Mouse (Mus musculus) forebrain, embryonic 13.5 days (tissue): ENCODE data around the gene Tmem243. TPM values are rescaled to one million over a fixed set of nuclear protein-coding genes. Genes with fewer than 3 reads are reported as not detected.

Experiments
- ATAC-seq: fragments of 200-750 bp; cut with Nextera tagmentation; 2 replicates; pipeline ENCODE4 v1.8.0; 2017
- H3K27ac ChIP-seq: fragments of 300-500 bp; sonication (generic); 2 replicates; pipeline ENCODE4 v1.5.1; 2015; ENCODE audit warnings: inconsistent platforms, mild to moderate bottlenecking, moderate library complexity
- H3K27me3 ChIP-seq: fragments of 300-500 bp; sonication (generic); 2 replicates; pipeline ENCODE4 v1.6.1; 2015; ENCODE audit warnings: mild to moderate bottlenecking, inconsistent platforms
- H3K36me3 ChIP-seq: fragments of 300-500 bp; sonication (generic); 2 replicates; pipeline ENCODE4 v1.6.1; 2015; ENCODE audit warnings: mild to moderate bottlenecking, inconsistent platforms; ENCODE audit not compliant: poor library complexity, severe bottlenecking
- H3K4me1 ChIP-seq: fragments of 300-500 bp; sonication (generic); 2 replicates; pipeline ENCODE4 v1.6.1; 2015; ENCODE audit warnings: inconsistent platforms
- H3K4me2 ChIP-seq: fragments of 300-500 bp; sonication (generic); 2 replicates; pipeline ENCODE4 v1.6.1; 2015; ENCODE audit warnings: inconsistent platforms, mild to moderate bottlenecking, moderate library complexity
- H3K4me3 ChIP-seq: fragments of 300-500 bp; sonication (generic); 2 replicates; pipeline ENCODE4 v1.5.1; 2015; ENCODE audit warnings: mild to moderate bottlenecking, inconsistent platforms
- H3K9ac ChIP-seq: fragments of 300-500 bp; sonication (generic); 2 replicates; pipeline ENCODE4 v1.6.1; 2015; ENCODE audit warnings: mild to moderate bottlenecking, inconsistent platforms
- H3K9me3 ChIP-seq: fragments of 300-500 bp; sonication (generic); replicated peaks from 2 replicates; pipeline ENCODE4 v1.6.1; 2016; ENCODE audit warnings: inconsistent platforms
- WGBS: fragments of 180-500 bp; shearing (Covaris S2); methylation state at CpG from one replicate; pipeline ENCODE4 v1.1.7; 2015; 5-methylcytosine and 5-hydroxymethylcytosine counted together
- polyA plus RNA-seq: library from polyadenylated mRNA; unstranded; fragments of >200 nt; fragmentation: Nextera tagmentation; extraction: Ambion mirVana; gene quantifications from 2 replicates; pipeline ENCODE4 v1.2.1, GENCODE M21; 2015

The Tmem243 gene
- polyA plus RNA-seq: 18.4 and 19.6 TPM in 2 replicates

DNA sequence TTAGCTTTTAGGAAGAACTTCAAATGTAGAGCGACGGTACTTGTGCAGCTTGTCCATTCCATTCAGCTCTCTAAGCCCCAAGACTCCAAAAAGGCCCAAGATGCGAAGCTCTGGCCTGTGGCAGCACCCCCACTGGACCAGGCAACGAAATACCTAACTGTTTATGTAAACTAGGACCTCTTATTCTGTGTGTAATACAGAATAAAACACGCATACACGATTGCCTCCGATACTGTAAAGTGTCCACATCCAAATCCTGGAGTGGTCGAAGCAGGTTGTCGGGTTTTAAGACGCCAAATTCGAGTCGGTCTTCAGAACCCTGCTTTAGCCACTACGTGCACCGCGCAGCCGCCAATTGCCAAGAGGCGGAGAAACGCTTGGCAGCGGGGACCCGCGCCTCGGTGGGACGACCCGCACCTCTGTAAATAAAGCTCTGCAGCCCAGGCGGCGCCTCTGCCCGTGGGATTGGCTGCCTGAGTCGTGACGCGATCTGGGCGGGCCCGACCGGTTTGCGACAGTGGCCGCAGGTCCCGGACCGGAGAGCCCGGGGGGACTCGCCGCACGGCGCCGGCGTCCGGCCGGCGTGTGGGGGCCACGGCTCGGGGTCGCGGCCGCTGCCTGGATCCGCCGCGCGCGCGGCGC lies at the start of gene Tmem243:
Tmem243 (plus strand) TSS at position 462 of the 642 bp plus-strand sequence.
- WGBS: 1% methylated on average over 37 of the region's 59 CpGs
- peak within 1 kb of the TSS; percentile 51; the same call in 1 of the 2 replicates for H3K27ac ChIP-seq
- peaks cover 7% of the 10 kb centered on the region for H3K9me3 ChIP-seq
- peak within 1 kb of the TSS; percentile 85 for H3K4me3 ChIP-seq
- H3K9ac ChIP-seq: peak within 1 kb of the TSS; percentile 80
- 0 out of 2 replicates have a peak, but pooled peaks cover 5% of the 10 kb centered on the region for H3K27me3 ChIP-seq
- peaks cover 12% of the 10 kb centered on the region for H3K4me1 ChIP-seq
- peak within 1 kb of the TSS; percentile 74 for H3K4me2 ChIP-seq
- H3K36me3 ChIP-seq: no peaks in the 10 kb centered on the region
- peak; percentile 99 for ATAC-seq

DNA sequence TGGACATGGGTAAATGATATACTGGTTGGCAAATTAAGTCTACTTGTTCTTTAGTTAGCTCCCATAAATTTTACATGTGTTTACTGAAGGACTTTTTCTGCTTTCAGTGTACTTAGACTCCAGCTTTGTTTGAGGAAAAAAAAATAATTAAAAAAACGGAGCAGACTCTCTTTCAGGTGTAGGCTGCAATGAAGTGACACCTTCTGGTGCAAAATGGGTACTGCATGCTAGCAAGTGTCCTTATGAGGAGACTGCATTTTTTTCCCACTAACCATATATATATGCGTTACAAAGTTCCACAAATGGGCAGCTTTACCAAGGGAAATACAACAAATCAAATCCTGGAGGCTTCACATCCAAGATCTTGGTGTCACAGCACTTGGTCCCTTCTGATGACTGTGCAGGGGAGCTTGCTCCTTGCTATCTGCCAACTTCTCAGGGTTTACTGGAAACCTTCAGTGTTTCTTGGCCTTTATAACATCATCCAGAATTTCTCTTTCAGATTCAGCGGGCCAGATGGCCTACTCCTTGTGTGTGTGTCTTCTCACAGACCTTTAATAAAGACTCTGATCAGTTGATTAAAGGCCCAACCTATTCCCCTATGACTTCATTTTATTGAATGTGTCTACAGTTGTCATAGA lies 44.3 kb upstream of the Tmem243 start:
- H3K36me3 ChIP-seq: no peaks in the 10 kb centered on the region
- H3K27ac ChIP-seq: no peak overlapping the region
- WGBS: 27% methylated on average over 3 of the region's 3 CpGs
- H3K9me3 ChIP-seq: no peaks in the 10 kb centered on the region
- H3K4me3 ChIP-seq: no peak overlapping the region
- H3K4me1 ChIP-seq: peaks cover 4% of the 10 kb centered on the region; the same call in 1 of the 2 replicates
- H3K27me3 ChIP-seq: no peaks in the 10 kb centered on the region
- peak; percentile 86 for ATAC-seq
- H3K9ac ChIP-seq: no peak overlapping the region
- no peak overlapping the region for H3K4me2 ChIP-seq

GRCm38 (mm10) chr5:9057277-9057879 lies 43.1 kb upstream of the Tmem243 start:
- Histone ChIP-seq H3K4me1 (peaks cover 4% of the 10 kb centered on the region; the same call in 1 of the 2 replicates), H3K27ac (no peak overlapping the region), H3K4me3 (no peak overlapping the region), H3K27me3 (no peaks in the 10 kb centered on the region), H3K4me2 (no peak overlapping the region), H3K9me3 (no peaks in the 10 kb centered on the region), H3K9ac (no peak overlapping the region), H3K36me3 (no peaks in the 10 kb centered on the region)
- 82% methylated on average over 5 of the region's 5 CpGs for WGBS
- ATAC-seq: no peak

DNA sequence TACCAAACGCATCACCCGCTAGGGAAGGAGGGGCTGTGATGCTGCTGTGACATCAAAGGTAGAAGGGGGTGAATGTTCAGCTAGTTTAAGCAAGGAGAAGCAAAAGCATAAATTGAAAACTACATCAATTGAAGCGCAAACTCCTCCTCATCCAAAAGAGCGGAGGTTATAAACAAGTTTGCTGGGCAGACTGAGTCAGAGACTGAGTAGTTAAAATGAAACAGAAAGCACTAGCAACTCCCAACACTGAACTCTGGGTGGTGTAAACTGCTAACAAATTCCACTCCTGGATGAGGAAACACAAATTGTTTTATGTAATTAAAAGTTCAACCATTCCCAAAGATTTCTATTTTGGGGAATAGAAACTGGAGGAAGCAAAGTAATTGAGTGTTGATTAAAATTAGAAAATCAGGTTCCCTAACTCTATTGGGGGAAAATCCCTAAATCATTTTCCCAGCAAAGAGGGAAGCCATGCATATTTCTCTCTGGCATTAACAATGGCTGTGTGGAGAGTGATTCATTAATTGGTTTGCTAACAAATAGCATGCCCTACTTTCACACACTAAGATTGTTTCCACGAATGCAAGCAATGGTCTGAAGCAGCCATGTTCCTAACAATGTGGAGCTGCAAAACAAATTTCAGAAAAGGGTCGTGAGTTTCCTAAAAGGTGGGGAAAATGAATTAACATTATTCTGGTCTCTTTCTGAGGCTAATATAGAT lies 41.0 kb upstream of the Tmem243 start:
- peak; percentile 34; the same call in 1 of the 2 replicates for ATAC-seq
- H3K27me3 ChIP-seq: no peaks in the 10 kb centered on the region
- no peak overlapping the region for H3K4me3 ChIP-seq
- no peak overlapping the region for H3K4me2 ChIP-seq
- H3K9me3 ChIP-seq: no peaks in the 10 kb centered on the region
- no peak overlapping the region for H3K9ac ChIP-seq
- peaks cover 4% of the 10 kb centered on the region; the same call in 1 of the 2 replicates for H3K4me1 ChIP-seq
- no peak overlapping the region for H3K27ac ChIP-seq
- H3K36me3 ChIP-seq: no peaks in the 10 kb centered on the region
- 58% methylated on average over 6 of the region's 6 CpGs for WGBS

- no peak overlapping the region for H3K4me2 ChIP-seq
- H3K4me3 ChIP-seq: no peak overlapping the region
- H3K9me3 ChIP-seq: no peaks in the 10 kb centered on the region
- H3K4me1 ChIP-seq: peaks cover 4% of the 10 kb centered on the region; the same call in 1 of the 2 replicates
- ATAC-seq: no peak
- no peaks in the 10 kb centered on the region for H3K36me3 ChIP-seq
- H3K27ac ChIP-seq: no peak overlapping the region
- WGBS: 90% methylated on average over 14 of the region's 14 CpGs
- no peaks in the 10 kb centered on the region for H3K27me3 ChIP-seq
- no peak overlapping the region for H3K9ac ChIP-seq
These were observed 40.2 kb upstream of the Tmem243 start for GRCm38 (mm10) chr5:9060228-9060627.

GRCm38 (mm10) chr5:9064217-9064616 lies 36.3 kb upstream of the Tmem243 start:
- Histone ChIP-seq H3K9me3 (no peaks in the 10 kb centered on the region), H3K4me2 (no peak overlapping the region), H3K4me3 (no peak overlapping the region), H3K4me1 (peaks cover 4% of the 10 kb centered on the region; the same call in 1 of the 2 replicates), H3K9ac (no peak overlapping the region), H3K36me3 (no peaks in the 10 kb centered on the region), H3K27me3 (no peaks in the 10 kb centered on the region), H3K27ac (no peak overlapping the region)
- 84% methylated on average over 1 of the region's 1 CpGs for WGBS
- ATAC-seq: no peak

DNA sequence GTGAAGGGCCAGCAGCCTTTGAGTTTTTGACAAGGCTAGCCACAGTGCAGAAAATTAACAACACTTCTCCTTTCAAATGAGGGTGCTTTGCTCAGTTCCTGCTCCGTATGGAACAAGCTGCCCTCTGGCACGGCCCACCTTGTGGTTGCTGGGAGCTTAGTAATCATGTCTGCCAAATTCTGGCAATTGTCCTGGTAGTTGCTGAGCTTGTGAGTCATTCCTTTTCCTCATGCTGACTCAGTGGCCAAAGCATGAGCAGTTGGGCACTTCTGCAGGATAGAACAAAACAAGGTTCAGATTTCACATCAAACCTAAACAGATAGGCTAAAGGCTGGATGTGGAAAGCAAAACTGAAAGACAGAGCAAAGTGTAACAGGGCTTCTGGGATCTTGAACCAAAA lies 31.6 kb upstream of the Tmem243 start:
- WGBS: 49% methylated on average over 2 of the region's 2 CpGs

DNA sequence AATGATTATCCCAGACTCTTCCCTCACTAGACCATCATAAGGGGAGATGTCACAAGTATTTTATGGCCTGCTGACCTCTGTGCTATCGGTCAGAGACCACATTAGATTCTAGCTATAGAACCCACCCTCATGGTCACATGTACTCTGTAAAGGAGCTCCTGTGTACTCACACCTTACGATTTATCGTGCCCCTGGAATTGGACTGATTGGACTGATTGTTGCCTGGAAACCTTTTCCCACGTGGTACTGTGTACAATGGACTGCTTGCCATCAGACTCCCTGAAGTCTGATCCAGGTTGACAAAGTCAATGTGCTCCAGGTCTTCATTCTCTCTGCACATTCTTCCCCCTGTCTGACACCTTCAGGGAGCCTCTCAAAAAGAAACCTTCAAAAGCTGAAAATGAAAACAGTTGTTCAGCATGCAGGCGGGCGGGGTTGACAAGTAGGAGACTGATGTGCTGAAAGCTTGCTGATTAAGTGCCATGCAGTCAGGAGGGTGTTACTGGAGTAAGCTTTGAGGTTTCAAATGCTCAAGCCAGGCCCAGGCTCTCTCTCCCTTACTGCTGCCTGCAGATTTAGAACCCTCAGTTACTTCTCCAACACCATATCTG lies 30.8 kb upstream of the Tmem243 start:
- H3K36me3 ChIP-seq: no peaks in the 10 kb centered on the region
- WGBS: 77% methylated on average over 6 of the region's 6 CpGs
- H3K9ac ChIP-seq: no peak overlapping the region
- no peaks in the 10 kb centered on the region for H3K9me3 ChIP-seq
- no peak overlapping the region for H3K4me3 ChIP-seq
- H3K4me1 ChIP-seq: no peaks in the 10 kb centered on the region
- ATAC-seq: peak; percentile 50; the same call in 1 of the 2 replicates
- H3K4me2 ChIP-seq: no peak overlapping the region
- no peaks in the 10 kb centered on the region for H3K27me3 ChIP-seq
- no peak overlapping the region for H3K27ac ChIP-seq

More for the DNA sequence above, 31.6 kb upstream of the Tmem243 start:
- H3K4me3 ChIP-seq: no peak overlapping the region
- H3K9ac ChIP-seq: no peak overlapping the region
- ATAC-seq: peak; percentile 41; the same call in 1 of the 2 replicates
- no peaks in the 10 kb centered on the region for H3K27me3 ChIP-seq
- no peaks in the 10 kb centered on the region for H3K36me3 ChIP-seq
- no peaks in the 10 kb centered on the region for H3K4me1 ChIP-seq
- no peak overlapping the region for H3K27ac ChIP-seq
- H3K4me2 ChIP-seq: no peak overlapping the region
- no peaks in the 10 kb centered on the region for H3K9me3 ChIP-seq

- no peak for ATAC-seq
- Histone ChIP-seq H3K36me3 (no peaks in the 10 kb centered on the region), H3K27ac (no peak overlapping the region), H3K4me3 (no peak overlapping the region), H3K9ac (no peak overlapping the region), H3K4me2 (no peak overlapping the region), H3K27me3 (no peaks in the 10 kb centered on the region), H3K9me3 (no peaks in the 10 kb centered on the region), H3K4me1 (no peaks in the 10 kb centered on the region)
- 88% methylated on average over 3 of the region's 3 CpGs for WGBS
These were observed 29.1 kb upstream of the Tmem243 start for GRCm38 (mm10) chr5:9071360-9071759.

- peak; percentile 54; the same call in 1 of the 2 replicates for ATAC-seq
- H3K4me3 ChIP-seq: no peak overlapping the region
- no peak overlapping the region for H3K27ac ChIP-seq
- H3K9me3 ChIP-seq: no peaks in the 10 kb centered on the region
- no peak overlapping the region for H3K4me2 ChIP-seq
- WGBS: 39% methylated on average over 5 of the region's 5 CpGs
- H3K4me1 ChIP-seq: no peaks in the 10 kb centered on the region
- no peaks in the 10 kb centered on the region for H3K36me3 ChIP-seq
- no peaks in the 10 kb centered on the region for H3K27me3 ChIP-seq
- no peak overlapping the region for H3K9ac ChIP-seq
These were observed 27.2 kb upstream of the Tmem243 start for GRCm38 (mm10) chr5:9073177-9073854.

DNA sequence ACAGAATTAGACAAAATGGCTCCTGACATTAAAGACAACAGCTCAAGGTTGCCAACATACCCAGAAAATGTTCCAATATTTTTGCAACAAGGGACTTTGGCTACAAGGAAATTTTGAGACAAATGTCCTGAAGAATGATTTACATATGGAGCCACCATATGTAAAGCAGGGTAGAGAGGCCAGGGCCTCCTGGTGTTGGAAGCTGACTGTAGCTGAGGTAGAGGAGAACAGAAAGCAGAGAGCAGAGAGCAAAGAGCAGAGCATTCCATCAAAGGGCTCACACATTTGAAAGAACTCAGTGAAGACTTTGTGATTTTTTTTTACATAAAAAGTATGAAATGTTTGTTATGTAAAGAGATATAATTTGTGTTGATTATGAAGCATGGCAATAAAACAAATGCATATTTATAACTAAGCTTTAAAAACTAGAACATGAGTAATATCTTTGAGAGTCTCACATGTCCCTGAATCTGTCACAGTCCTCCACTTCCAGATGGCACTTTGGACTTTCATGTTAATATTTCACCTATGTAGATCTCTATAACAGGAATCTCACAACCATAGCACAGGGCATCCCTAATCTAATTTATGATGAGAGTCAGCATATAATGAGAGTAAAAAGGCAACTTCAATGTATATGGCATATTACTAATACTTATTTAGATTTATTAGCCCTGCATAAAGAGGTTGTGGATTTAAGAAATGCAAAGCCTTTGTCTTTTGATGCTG lies 20.5 kb upstream of the Tmem243 start:
- Histone ChIP-seq H3K9ac (no peak overlapping the region), H3K27ac (no peak overlapping the region), H3K9me3 (no peaks in the 10 kb centered on the region), H3K36me3 (no peaks in the 10 kb centered on the region), H3K4me1 (no peaks in the 10 kb centered on the region), H3K4me3 (no peak overlapping the region), H3K4me2 (no peak overlapping the region), H3K27me3 (no peaks in the 10 kb centered on the region)
- ATAC-seq: no peak
